Mouse (Mus musculus) CH12.LX (cell line): ENCODE results near the gene Lrig1. TPM values are rescaled to one million over a fixed set of nuclear protein-coding genes. Genes with fewer than 3 reads are reported as not detected.

Experiments used
- DNase-seq: peaks from one replicate; pipeline ENCODE4 v3.0.0-alpha.2; 2013; ENCODE audit errors: extremely low read depth
- H3K27ac ChIP-seq: 2 replicates; pipeline ENCODE4 v1.5.1; 2012; ENCODE audit warnings: low read depth, mild to moderate bottlenecking, control low read depth, moderate library complexity; ENCODE audit not compliant: insufficient read depth
- H3K27me3 ChIP-seq: replicated peaks from 2 replicates; pipeline ENCODE3; 2012; ENCODE audit warnings: inconsistent platforms
- H3K36me3 ChIP-seq, 2 experiments: replicated peaks in 1 of 2; 2 replicates each; pipeline versions ENCODE3 to v1.6.1; 2012; ENCODE audit warnings: inconsistent platforms in 1 of 2, low read length in 1 of 2, mild to moderate bottlenecking in 1 of 2, mixed read lengths in 1 of 2, moderate library complexity in 1 of 2; ENCODE audit not compliant: control insufficient read depth in 1 of 2, insufficient read depth in 1 of 2
- H3K4me1 ChIP-seq, 2 experiments: 2 replicates each; pipeline ENCODE4 v1.6.1; 2012; ENCODE audit warnings: inconsistent platforms in 1 of 2, moderate library complexity in 1 of 2; ENCODE audit not compliant: insufficient read depth in 2 of 2, control insufficient read depth in 1 of 2
- H3K4me2 ChIP-seq: 2 replicates; pipeline ENCODE4 v1.6.1; 2012; ENCODE audit warnings: low read depth, mild to moderate bottlenecking, control low read depth; ENCODE audit not compliant: poor library complexity, insufficient read depth, severe bottlenecking
- H3K4me3 ChIP-seq, 3 experiments: fragments of 150-350 bp in 1 of 3; sonication (generic) in 1 of 3; replicated peaks in 1 of 3; 2 replicates each; pipeline versions ENCODE3 to v1.5.1; 2011 to 2012; ENCODE audit warnings: low read depth in 2 of 3, low read length in 2 of 3, mild to moderate bottlenecking in 2 of 3, moderate library complexity in 2 of 3, control low read depth in 1 of 3, improper control_type of control experiment in 1 of 3, inconsistent platforms in 1 of 3, mixed read lengths in 1 of 3; ENCODE audit not compliant: poor library complexity in 1 of 3
- H3K79me2 ChIP-seq: replicated peaks from 2 replicates; pipeline ENCODE4 v1.6.1; 2012; ENCODE audit warnings: mild to moderate bottlenecking, moderate library complexity; ENCODE audit not compliant: control insufficient read depth, poor library complexity, insufficient read depth, severe bottlenecking; ENCODE audit errors: extremely low read depth
- H3K9ac ChIP-seq: 2 replicates; pipeline ENCODE4 v1.6.1; 2012; ENCODE audit warnings: low read depth, mild to moderate bottlenecking, control low read depth, moderate library complexity; ENCODE audit not compliant: insufficient read depth
- H3K9me3 ChIP-seq: replicated peaks from 2 replicates; pipeline ENCODE3; 2012; ENCODE audit warnings: low read length, inconsistent platforms, mixed read lengths
- CHD1 ChIP-seq: IDR thresholded peaks from 2 replicates; pipeline ENCODE4 v1.6.1; 2012; ENCODE audit warnings: low read depth, low read length, improper control_type of control experiment, inconsistent platforms
- E2F4 ChIP-seq: IDR thresholded peaks from 2 replicates; pipeline ENCODE4 v1.6.1; 2011; ENCODE audit warnings: low read depth, low read length, improper control_type of control experiment; ENCODE audit not compliant: insufficient replicate concordance
- HCFC1 ChIP-seq: IDR thresholded peaks from 2 replicates; pipeline ENCODE4 v1.6.1; 2012; ENCODE audit warnings: low read depth, mild to moderate bottlenecking, inconsistent platforms, low read length, improper control_type of control experiment
- IRF4 ChIP-seq: IDR thresholded peaks from 2 replicates; pipeline ENCODE4 v1.6.1; 2014; ENCODE audit warnings: low read depth, mild to moderate bottlenecking, inconsistent platforms, low read length, improper control_type of control experiment
- JUN ChIP-seq: IDR thresholded peaks from 2 replicates; pipeline ENCODE4 v1.6.1; 2011; ENCODE audit warnings: low read depth, mild to moderate bottlenecking, low read length, improper control_type of control experiment, moderate library complexity; ENCODE audit not compliant: insufficient read depth
- KAT2A ChIP-seq: IDR thresholded peaks from 2 replicates; pipeline ENCODE4 v1.6.1; 2012; ENCODE audit warnings: low read length, improper control_type of control experiment, inconsistent platforms; ENCODE audit not compliant: insufficient replicate concordance
- MAFK ChIP-seq: IDR thresholded peaks from 2 replicates; pipeline ENCODE4 v1.6.1; 2011; ENCODE audit warnings: low read length, improper control_type of control experiment; ENCODE audit not compliant: insufficient replicate concordance
- MAX ChIP-seq: IDR thresholded peaks from 2 replicates; pipeline ENCODE4 v1.6.1; 2011; ENCODE audit warnings: low read length, improper control_type of control experiment
- MAZ ChIP-seq: IDR thresholded peaks from 2 replicates; pipeline ENCODE4 v1.6.1; 2012; ENCODE audit warnings: low read depth, mild to moderate bottlenecking, inconsistent platforms, low read length, improper control_type of control experiment, moderate library complexity
- MXI1 ChIP-seq: IDR thresholded peaks from 2 replicates; pipeline ENCODE4 v1.6.1; 2011; ENCODE audit warnings: mild to moderate bottlenecking, low read depth, low read length, improper control_type of control experiment
- MYC ChIP-seq: IDR thresholded peaks from 2 replicates; pipeline ENCODE4 v1.6.1; 2011; ENCODE audit warnings: low read depth, mild to moderate bottlenecking, improper control_type of control experiment, low read length
- NELFE ChIP-seq: IDR thresholded peaks from 2 replicates; pipeline ENCODE4 v1.6.1; 2011; ENCODE audit warnings: low read depth, low read length, improper control_type of control experiment
- POLR2A ChIP-seq: IDR thresholded peaks from 2 replicates; pipeline ENCODE4 v1.6.1; 2011; ENCODE audit warnings: low read depth, mild to moderate bottlenecking, improper control_type of control experiment, low read length
- POLR2AphosphoS2 ChIP-seq: IDR thresholded peaks from 2 replicates; pipeline ENCODE4 v1.6.1; 2011; ENCODE audit warnings: low read depth, low read length, improper control_type of control experiment
- RAD21 ChIP-seq: IDR thresholded peaks from 2 replicates; pipeline ENCODE4 v1.6.1; 2011; ENCODE audit warnings: low read depth, mild to moderate bottlenecking, low read length, improper control_type of control experiment, moderate library complexity
- SIN3A ChIP-seq: IDR thresholded peaks from 2 replicates; pipeline ENCODE4 v1.6.1; 2012; ENCODE audit warnings: low read length, improper control_type of control experiment, inconsistent platforms
- TBP ChIP-seq: conservative IDR thresholded peaks from 2 replicates; pipeline ENCODE4 v1.6.1; 2011; ENCODE audit warnings: low read depth, low read length, improper control_type of control experiment
- ZC3H11A ChIP-seq: IDR thresholded peaks from 2 replicates; pipeline ENCODE4 v1.6.1; 2012; ENCODE audit warnings: low read depth, mild to moderate bottlenecking, inconsistent platforms, low read length, improper control_type of control experiment
- ZKSCAN1 ChIP-seq: IDR thresholded peaks from 2 replicates; pipeline ENCODE4 v1.6.1; 2012; ENCODE audit warnings: low read depth, inconsistent platforms, low read length, improper control_type of control experiment, borderline replicate concordance
- dilution Hi-C: fragments of 300-500 bp; cut with MboI; formaldehyde crosslinking; loops from 2 replicates; pipeline ENCODE4 v1.14.3; 2020; ENCODE audit warnings: low sequenced_read_pairs; ENCODE audit not compliant: extremely low pct_unique_long_range_greater_than_20kb, extremely low pct_ligation_motif_present
- in situ Hi-C: fragments of 300-500 bp; cut with MboI; formaldehyde crosslinking; loops from 3 replicates; pipeline ENCODE4 v1.14.3; 2019; ENCODE audit warnings: low sequenced_read_pairs, low pct_ligation_motif_present, low pct_unique_long_range_greater_than_20kb, mixed read lengths
- polyA plus RNA-seq: library from polyadenylated mRNA; unstranded; fragments of >175 nt; gene quantifications from 2 replicates; pipeline ENCODE4 v1.2.1, GENCODE M21; 2012; ENCODE audit warnings: low read depth; ENCODE audit not compliant: insufficient read length
- total RNA-seq, 2 experiments: library from RNA; depleted of rRNA; stranded (reverse); fragments of 300-350 nt in 1 of 2; fragments of >200 nt in 1 of 2; gene quantifications; 2 replicates each; pipeline ENCODE4 v1.2.3; 2012 to 2014

The Lrig1 gene
- total and polyA plus RNA-seq, 3 experiments = 0.43 TPM; not detected in 2

DNA sequence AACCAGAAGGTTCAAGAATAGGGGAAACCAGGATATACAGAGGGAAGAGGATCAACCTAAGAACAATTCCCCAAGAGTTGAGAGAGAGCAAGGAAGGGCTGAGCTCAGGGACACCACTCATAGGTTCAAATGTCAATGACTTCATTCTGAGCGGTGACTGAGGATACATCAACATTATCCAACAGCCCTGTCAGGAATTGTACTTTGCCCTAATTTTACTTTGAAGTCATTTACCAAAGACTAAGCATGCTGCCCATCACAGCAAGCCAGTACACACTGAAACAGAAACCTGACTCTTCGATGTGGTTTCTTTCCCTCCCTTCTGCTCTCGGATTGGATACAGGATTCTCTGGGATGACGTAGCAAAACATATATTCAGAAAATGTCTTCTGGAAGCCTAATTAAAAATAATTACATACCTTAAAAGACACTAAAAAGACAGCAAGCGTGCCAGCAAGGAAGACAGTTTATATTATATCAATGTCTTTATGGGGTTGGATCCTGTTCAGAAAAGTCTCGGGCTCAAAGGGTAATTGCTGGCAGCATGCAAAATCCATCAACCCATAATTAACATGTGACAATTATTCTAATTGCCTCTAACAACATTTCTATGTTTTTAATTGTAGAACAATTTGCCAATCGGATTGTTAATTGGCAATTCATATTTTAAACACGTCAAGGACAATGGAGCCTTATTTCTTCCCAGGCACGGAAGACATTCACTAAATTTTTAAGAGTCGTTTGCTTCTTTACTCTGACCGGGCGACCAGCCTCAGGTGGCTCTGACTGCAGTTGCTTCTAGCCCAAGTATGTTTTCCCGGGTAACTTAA is 15.1 kb upstream of the Lrig1 start:
- dilution Hi-C loops = no loop called here
- no peak overlapping the region for H3K4me2 ChIP-seq
- H3K4me3 ChIP-seq = no peak overlapping the region
- no peak for TF ChIP-seq HCFC1
- TF ChIP-seq MXI1 = no peak
- TF ChIP-seq E2F4 = no peak
- TF ChIP-seq NELFE = no peak
- TF ChIP-seq ZKSCAN1 = no peak
- no peak for TF ChIP-seq RAD21
- no peak for TF ChIP-seq CHD1
- TF ChIP-seq IRF4 = no peak
- TF ChIP-seq POLR2A = no peak
- no peak for TF ChIP-seq MAX
- TF ChIP-seq ZC3H11A = no peak
- TF ChIP-seq, all 38 proteins: peak for 0
- no peaks in the 10 kb centered on the region for H3K79me2 ChIP-seq
- H3K9me3 ChIP-seq = no peaks in the 10 kb centered on the region
- H3K27ac ChIP-seq = no peak overlapping the region
- no peaks in the 10 kb centered on the region for H3K36me3 ChIP-seq
- no peaks in the 10 kb centered on the region; a peak in 1 of 4 replicates for H3K4me1 ChIP-seq
- no peaks in the 10 kb centered on the region for H3K27me3 ChIP-seq
- H3K9ac ChIP-seq = no peak overlapping the region
- in situ Hi-C loops = no loop called here
- no peak for DNase-seq

GRCm38 (mm10) chr6:94709832-94710231 is 9.9 kb upstream of the Lrig1 start:
- Histone ChIP-seq H3K27me3 (no peaks in the 10 kb centered on the region), H3K9ac (no peak overlapping the region), H3K4me2 (no peak overlapping the region), H3K27ac (no peak overlapping the region), H3K4me1 (no peaks in the 10 kb centered on the region), H3K79me2 (no peaks in the 10 kb centered on the region), H3K9me3 (no peaks in the 10 kb centered on the region), H3K4me3 (no peak overlapping the region), H3K36me3 (no peaks in the 10 kb centered on the region)
- no peak for DNase-seq
- dilution Hi-C loops (no loop called here), in situ Hi-C loops (no loop called here)
- TF ChIP-seq RAD21 (no peak), MXI1 (no peak), MAFK (no peak), POLR2A (no peak), SIN3A (no peak), MAZ (no peak), TBP (no peak), POLR2AphosphoS2 (no peak), MYC (no peak), NELFE (no peak), KAT2A (no peak), JUN (no peak)
